Comparison of ENCODE assay signal across 12 mouse cellular contexts in the genomic region with DNA sequence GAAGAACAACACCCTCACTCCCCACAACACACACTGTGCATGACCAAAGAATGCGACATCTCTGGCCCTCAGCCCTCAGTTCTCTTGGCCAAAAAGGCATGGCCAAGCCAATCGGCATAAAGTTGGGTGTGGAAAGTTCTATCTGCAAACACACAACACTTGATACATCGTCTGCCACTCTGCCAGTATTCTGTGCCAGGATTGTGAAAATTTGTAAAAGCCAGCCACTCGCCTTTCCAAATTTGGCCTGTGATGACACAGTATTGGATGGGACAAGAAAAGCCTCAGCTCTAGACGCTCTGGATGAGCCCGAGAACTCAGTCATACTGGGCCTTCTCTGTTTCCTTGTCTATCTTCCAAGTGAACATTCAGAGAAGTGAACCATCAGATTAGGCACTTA. TPM values are rescaled to one million over a fixed set of nuclear protein-coding genes. Genes with fewer than 3 reads are reported as not detected.
DNase-seq lines count a peak whose midpoint lies in the region; ATAC-seq and TF ChIP-seq lines count a peak whose summit lies in the region.
"Had no signal": no experiment of that assay in that cellular context is flagged by ENCODE, and none has a peak within 500 bp of the region (broad histone marks: within the 10 kb centered on the region; RNA-seq: fewer than 3 reads in every experiment).

No protein-coding gene starts in this region.

- H3K4me3 ChIP-seq in hindbrain, embryonic 10.5 days = no peak overlapping the region
- no peak overlapping the region for H3K4me3 ChIP-seq in hindbrain, embryonic 13.5 days
- no peak overlapping the region for H3K4me3 ChIP-seq in testis, adult 2 months (ENCODE audit: control insufficient read depth, low read depth, low read length)
- H3K4me3 ChIP-seq in forebrain, embryonic 16.5 days (replicated peaks; ENCODE audit: low read length) = no peak overlapping the region
- H3K4me3 ChIP-seq: embryonic facial prominence, embryonic 13.5 days; heart, embryonic 13.5 days had no signal

- H3K9ac ChIP-seq in hindbrain, embryonic 13.5 days = no peak overlapping the region
- no peak overlapping the region for H3K9ac ChIP-seq in forebrain, embryonic 16.5 days (replicated peaks; ENCODE audit: low read depth, low read length)
- H3K9ac ChIP-seq: embryonic facial prominence, embryonic 13.5 days; heart, embryonic 13.5 days had no signal

- H3K36me3 ChIP-seq in hindbrain, embryonic 10.5 days = no peaks in the 10 kb centered on the region
- no peaks in the 10 kb centered on the region for H3K36me3 ChIP-seq in hindbrain, embryonic 13.5 days
- no peaks in the 10 kb centered on the region for H3K36me3 ChIP-seq in testis, adult 2 months (ENCODE audit: control insufficient read depth, insufficient read depth, low read length)
- no peaks in the 10 kb centered on the region for H3K36me3 ChIP-seq in forebrain, embryonic 16.5 days (ENCODE audit: control insufficient read depth, insufficient read depth)
- H3K36me3 ChIP-seq: embryonic facial prominence, embryonic 13.5 days; heart, embryonic 13.5 days had no signal

- no peak overlapping the region for H3K4me2 ChIP-seq in hindbrain, embryonic 13.5 days
- no peak overlapping the region for H3K4me2 ChIP-seq in forebrain, embryonic 16.5 days (ENCODE audit: low read length)
- H3K4me2 ChIP-seq: embryonic facial prominence, embryonic 13.5 days; heart, embryonic 13.5 days had no signal

- no peaks in the 10 kb centered on the region for H3K9me3 ChIP-seq in hindbrain, embryonic 10.5 days
- H3K9me3 ChIP-seq in hindbrain, embryonic 13.5 days = no peaks in the 10 kb centered on the region
- no peaks in the 10 kb centered on the region for H3K9me3 ChIP-seq in forebrain, embryonic 16.5 days (ENCODE audit: control insufficient read depth, low read length)
- H3K9me3 ChIP-seq: embryonic facial prominence, embryonic 13.5 days; heart, embryonic 13.5 days had no signal

- peaks cover 4% of the 10 kb centered on the region; the same call in 1 of the 2 replicates for H3K4me1 ChIP-seq in hindbrain, embryonic 10.5 days (replicated peaks)
- no peaks in the 10 kb centered on the region for H3K4me1 ChIP-seq in hindbrain, embryonic 13.5 days (replicated peaks)
- peaks cover 2% of the 10 kb centered on the region; the same call in 1 of the 2 replicates for H3K4me1 ChIP-seq in testis, adult 2 months (ENCODE audit: control insufficient read depth, insufficient read depth, low read length)
- H3K4me1 ChIP-seq in forebrain, embryonic 16.5 days (replicated peaks; ENCODE audit: control insufficient read depth, insufficient read depth, low read length) = no peaks in the 10 kb centered on the region
- H3K4me1 ChIP-seq: embryonic facial prominence, embryonic 13.5 days; heart, embryonic 13.5 days had no signal

- TF ChIP-seq POLR2A in testis, adult 2 months (IDR thresholded peaks at IDR 0.05; ENCODE audit: control insufficient read depth, low read depth, low read length) = no peak

- TF ChIP-seq CTCF in testis, adult 2 months (IDR thresholded peaks at IDR 0.05; ENCODE audit: control insufficient read depth, insufficient read depth, insufficient replicate concordance, low read depth, low read length) = no peak

- H3K27me3 ChIP-seq in hindbrain, embryonic 10.5 days (ENCODE audit: insufficient read depth, poor library complexity, severe bottlenecking) = peaks cover 30% of the 10 kb centered on the region
- H3K27me3 ChIP-seq in hindbrain, embryonic 13.5 days = no peaks in the 10 kb centered on the region
- H3K27me3 ChIP-seq in testis, adult 2 months (ENCODE audit: control insufficient read depth, insufficient read depth, low read length) = no peaks in the 10 kb centered on the region
- no peaks in the 10 kb centered on the region for H3K27me3 ChIP-seq in forebrain, embryonic 16.5 days (replicated peaks; ENCODE audit: control insufficient read depth, insufficient read depth, low read length)
- H3K27me3 ChIP-seq: heart, embryonic 13.5 days had no signal

- 88% methylated on average over 6 of the region's 6 CpGs for WGBS in hindbrain, embryonic 10.5 days
- 92% methylated on average over 6 of the region's 6 CpGs for WGBS in hindbrain, embryonic 13.5 days
- WGBS in forebrain, embryonic 16.5 days = 89% methylated on average over 6 of the region's 6 CpGs

- DNase-seq in hindbrain, embryonic 10.5 days (ENCODE audit: low spot score) = no peak
- no peak for DNase-seq in testis, postnatal 14 days (ENCODE audit: low spot score)
- peak; percentile 9 for DNase-seq in lung, postnatal 14 days
- DNase-seq in T-cell, adult 2 months (ENCODE audit: low spot score) = no peak
- DNase-seq in embryo, embryonic 10 days (ENCODE audit: low spot score) = no peak

- H3K27ac ChIP-seq in hindbrain, embryonic 10.5 days = peak overlapping the region; percentile 73
- no peak overlapping the region for H3K27ac ChIP-seq in hindbrain, embryonic 13.5 days
- peak overlapping the region; percentile 49 for H3K27ac ChIP-seq in testis, adult 2 months (ENCODE audit: control insufficient read depth, insufficient read depth, low read depth, low read length)
- no peak overlapping the region for H3K27ac ChIP-seq in forebrain, embryonic 16.5 days (ENCODE audit: low read length)
- H3K27ac ChIP-seq: embryonic facial prominence, embryonic 13.5 days; heart, embryonic 13.5 days had no signal

- no peak for ATAC-seq in hindbrain, embryonic 13.5 days (ENCODE audit: low FRiP score)
- ATAC-seq in forebrain, embryonic 16.5 days = 0 out of 2 replicates have a peak, but pooled peaks have one; percentile 39

RNA-seq across cellular contexts. Expression of a gene that starts 2.7 kb away (rescaled TPM):
- polyA plus RNA-seq in hindbrain, embryonic 10.5 days (2016; fragmentation: Nextera tagmentation; extraction: Ambion mirVana) = 12.8 and 23.7 TPM in 2 replicates
- polyA plus RNA-seq in hindbrain, embryonic 13.5 days (2015; fragmentation: Nextera tagmentation; extraction: Ambion mirVana) = 15.6 and 19.0 TPM in 2 replicates
- 10.6 and 15.6 TPM in 2 replicates for polyA plus RNA-seq in testis, adult 2 months (2012; rRNA removed)
- 11.6 and 15.9 TPM in 2 replicates for polyA plus RNA-seq in forebrain, embryonic 16.5 days (2015; fragmentation: Nextera tagmentation; extraction: Ambion mirVana)

RNA-seq across cellular contexts. Expression of a gene that starts 39.8 kb away (rescaled TPM):
- polyA plus RNA-seq in hindbrain, embryonic 10.5 days (2016; fragmentation: Nextera tagmentation; extraction: Ambion mirVana) = 0.14 TPM in 1 of 2 replicates, not detected in the other
- polyA plus RNA-seq in hindbrain, embryonic 13.5 days (2015; fragmentation: Nextera tagmentation; extraction: Ambion mirVana) = not detected in 2 replicates
- 0.05 TPM in 1 of 2 replicates, not detected in the other for polyA plus RNA-seq in testis, adult 2 months (2012; rRNA removed)
- polyA plus RNA-seq in forebrain, embryonic 16.5 days (2015; fragmentation: Nextera tagmentation; extraction: Ambion mirVana) = not detected in 2 replicates
- polyA plus RNA-seq: embryonic facial prominence, embryonic 13.5 days; small intestine, adult 2 months; thymus, postnatal 0 days had no signal

RNA-seq across cellular contexts. Expression of a gene that starts 48.8 kb away (rescaled TPM):
- polyA plus RNA-seq in hindbrain, embryonic 10.5 days (2016; fragmentation: Nextera tagmentation; extraction: Ambion mirVana) = 1.2 and 2.5 TPM in 2 replicates
- polyA plus RNA-seq in hindbrain, embryonic 13.5 days (2015; fragmentation: Nextera tagmentation; extraction: Ambion mirVana) = 15.1 and 16.1 TPM in 2 replicates
- polyA plus RNA-seq in testis, adult 2 months (2012; rRNA removed) = 0.23 and 0.43 TPM in 2 replicates
- polyA plus RNA-seq in forebrain, embryonic 16.5 days (2015; fragmentation: Nextera tagmentation; extraction: Ambion mirVana) = 12.1 and 16.0 TPM in 2 replicates
- polyA plus RNA-seq: small intestine, adult 2 months; thymus, postnatal 0 days had no signal

Comparison
In these comparisons a context has a peak if more than half of its experiments do, and no peak if none do; other contexts are left out.
1. H3K27ac ChIP-seq: peak in hindbrain, embryonic 10.5 days (single experiment) and testis, adult 2 months (single experiment); none in hindbrain, embryonic 13.5 days (single experiment) and forebrain, embryonic 16.5 days (single experiment).